Mouse (Mus musculus) macrophage (primary cell): ENCODE results near the gene Olfm3. TPM values are rescaled to one million over a fixed set of nuclear protein-coding genes. Genes with fewer than 3 reads are reported as not detected.

Experiments
- H3K27ac ChIP-seq: fragments of 350-480 bp; formaldehyde crosslinking; 2 replicates; pipeline ENCODE4 v1.9.0; 2021
- H3K36me3 ChIP-seq: fragments of 350-480 bp; formaldehyde crosslinking; 2 replicates; pipeline ENCODE4 v1.9.0; 2021; ENCODE audit errors: inconsistent target
- H3K4me3 ChIP-seq: fragments of 350-480 bp; formaldehyde crosslinking; 2 replicates; pipeline ENCODE4 v1.9.0; 2021; ENCODE audit errors: inconsistent target
- H3K79me2 ChIP-seq: fragments of 350-480 bp; formaldehyde crosslinking; 2 replicates; pipeline ENCODE4 v1.9.0; 2021; ENCODE audit errors: inconsistent target
- WGBS: methylation state at CpG from one replicate; pipeline ENCODE4 v1.1.7; 2026; ENCODE audit warnings: inconsistent platforms; ENCODE audit not compliant: missing documents; 5-methylcytosine and 5-hydroxymethylcytosine counted together
- polyA plus RNA-seq: library from polyadenylated mRNA; stranded (reverse); fragments of 250-400 nt; gene quantifications from 3 replicates; pipeline ENCODE4 v1.2.4, GENCODE M21; 2018; ENCODE audit warnings: inconsistent platforms

Olfm3 gene
- polyA plus RNA-seq, 1 experiment from 2014 or later, result not detected

GRCm38 (mm10) chr3:114990828-114991227 is 87.0 kb downstream of the Olfm3 start:
- Histone ChIP-seq H3K79me2 (no peaks in the 10 kb centered on the region), H3K4me3 (no peak overlapping the region), H3K36me3 (no peaks in the 10 kb centered on the region), H3K27ac (no peak overlapping the region)
- WGBS, result 86% methylated on average over 2 of the region's 2 CpGs

- Histone ChIP-seq H3K4me3 (no peak overlapping the region), H3K36me3 (no peaks in the 10 kb centered on the region), H3K79me2 (no peaks in the 10 kb centered on the region), H3K27ac (no peak overlapping the region)
- 58% methylated on average over 1 of the region's 1 CpGs for WGBS
Observed at GRCm38 (mm10) chr3:114995956-114996355, 92.1 kb downstream of the Olfm3 start.

- 83% methylated on average over 3 of the region's 3 CpGs for WGBS
Observed at GRCm38 (mm10) chr3:115027560-115027959, 123.7 kb downstream of the Olfm3 start.

GRCm38 (mm10) chr3:115028046-115028445 is 124.2 kb downstream of the Olfm3 start:
- 55% methylated on average over 1 of the region's 1 CpGs for WGBS
- Histone ChIP-seq H3K36me3 (no peaks in the 10 kb centered on the region), H3K79me2 (no peaks in the 10 kb centered on the region), H3K27ac (no peak overlapping the region), H3K4me3 (no peak overlapping the region)

More at GRCm38 (mm10) chr3:115027560-115027959, 123.7 kb downstream of the Olfm3 start:
- no peak overlapping the region for H3K27ac ChIP-seq
- no peaks in the 10 kb centered on the region for H3K79me2 ChIP-seq
- no peak overlapping the region for H3K4me3 ChIP-seq
- no peaks in the 10 kb centered on the region for H3K36me3 ChIP-seq

- no peak overlapping the region for H3K4me3 ChIP-seq
- H3K27ac ChIP-seq, result no peak overlapping the region
- no peaks in the 10 kb centered on the region for H3K79me2 ChIP-seq
- 88% methylated on average over 1 of the region's 1 CpGs for WGBS
- H3K36me3 ChIP-seq, result no peaks in the 10 kb centered on the region
Observed at GRCm38 (mm10) chr3:115028611-115029010, 124.7 kb downstream of the Olfm3 start.

GRCm38 (mm10) chr3:115049060-115049459 is 145.2 kb downstream of the Olfm3 start:
- WGBS, result 93% methylated on average over 5 of the region's 5 CpGs
- H3K79me2 ChIP-seq, result no peaks in the 10 kb centered on the region
- H3K27ac ChIP-seq, result no peak overlapping the region
- no peak overlapping the region for H3K4me3 ChIP-seq
- H3K36me3 ChIP-seq, result no peaks in the 10 kb centered on the region

- Histone ChIP-seq H3K4me3 (no peak overlapping the region), H3K36me3 (no peaks in the 10 kb centered on the region), H3K79me2 (no peaks in the 10 kb centered on the region), H3K27ac (no peak overlapping the region)
- 75% methylated on average over 1 of the region's 1 CpGs for WGBS
Observed at GRCm38 (mm10) chr3:115064901-115065300, 161.0 kb downstream of the Olfm3 start.

GRCm38 (mm10) chr3:115080428-115081181 is 176.7 kb downstream of the Olfm3 start:
- H3K36me3 ChIP-seq, result no peaks in the 10 kb centered on the region
- 72% methylated on average over 10 of the region's 12 CpGs for WGBS
- H3K4me3 ChIP-seq, result no peak overlapping the region
- no peak overlapping the region for H3K27ac ChIP-seq
- no peaks in the 10 kb centered on the region for H3K79me2 ChIP-seq

- Histone ChIP-seq H3K27ac (no peak overlapping the region), H3K4me3 (no peak overlapping the region), H3K36me3 (no peaks in the 10 kb centered on the region), H3K79me2 (no peaks in the 10 kb centered on the region)
- WGBS, result 74% methylated on average over 2 of the region's 2 CpGs
Observed at GRCm38 (mm10) chr3:115081371-115081770, 177.5 kb downstream of the Olfm3 start.

GRCm38 (mm10) chr3:115082947-115083346 is 179.1 kb downstream of the Olfm3 start:
- Histone ChIP-seq H3K27ac (no peak overlapping the region), H3K4me3 (no peak overlapping the region), H3K79me2 (no peaks in the 10 kb centered on the region), H3K36me3 (no peaks in the 10 kb centered on the region)

GRCm38 (mm10) chr3:115088281-115088680 is 184.4 kb downstream of the Olfm3 start:
- Histone ChIP-seq H3K4me3 (no peak overlapping the region), H3K27ac (no peak overlapping the region), H3K79me2 (no peaks in the 10 kb centered on the region), H3K36me3 (no peaks in the 10 kb centered on the region)
- WGBS, result 92% methylated on average over 3 of the region's 3 CpGs

GRCm38 (mm10) chr3:115090670-115091069 is 186.8 kb downstream of the Olfm3 start:
- H3K79me2 ChIP-seq, result no peaks in the 10 kb centered on the region
- 75% methylated on average over 2 of the region's 2 CpGs for WGBS

GRCm38 (mm10) chr3:115095496-115095895 is 191.6 kb downstream of the Olfm3 start:
- WGBS, result 66% methylated on average over 3 of the region's 3 CpGs
- Histone ChIP-seq H3K27ac (no peak overlapping the region), H3K36me3 (no peaks in the 10 kb centered on the region), H3K79me2 (no peaks in the 10 kb centered on the region), H3K4me3 (no peak overlapping the region)

More at GRCm38 (mm10) chr3:115090670-115091069, 186.8 kb downstream of the Olfm3 start:
- H3K36me3 ChIP-seq, result no peaks in the 10 kb centered on the region
- H3K27ac ChIP-seq, result no peak overlapping the region
- H3K4me3 ChIP-seq, result no peak overlapping the region

- H3K27ac ChIP-seq, result no peak overlapping the region
- no peaks in the 10 kb centered on the region for H3K36me3 ChIP-seq
- no peaks in the 10 kb centered on the region for H3K79me2 ChIP-seq
- H3K4me3 ChIP-seq, result no peak overlapping the region
- 88% methylated on average over 1 of the region's 1 CpGs for WGBS
Observed at GRCm38 (mm10) chr3:115099590-115099989, 195.7 kb downstream of the Olfm3 start.

- Histone ChIP-seq H3K79me2 (no peaks in the 10 kb centered on the region), H3K27ac (no peak overlapping the region), H3K4me3 (no peak overlapping the region), H3K36me3 (no peaks in the 10 kb centered on the region)
- 75% methylated on average over 2 of the region's 2 CpGs for WGBS
Observed at GRCm38 (mm10) chr3:115104155-115104801, 200.4 kb downstream of the Olfm3 start.
